In genomic region chr2:37723501-37724090, GRCm38 (mm10) we compare ENCODE assay signal across 12 mouse cellular contexts. TPM values are rescaled to one million over a fixed set of nuclear protein-coding genes. Genes with fewer than 3 reads are reported as not detected.
DNase-seq lines count a peak whose midpoint lies in the region; ATAC-seq and TF ChIP-seq lines count a peak whose summit lies in the region.
"Had no signal": no experiment of that assay in that cellular context is flagged by ENCODE, and none has a peak within 500 bp of the region (broad histone marks: within the 10 kb centered on the region; RNA-seq: fewer than 3 reads in every experiment).

No protein-coding gene starts in this region.

- no peak for TF ChIP-seq CTCF in left cerebral cortex, adult 2 months (IDR thresholded peaks at IDR 0.05)
- TF ChIP-seq CTCF in midbrain, postnatal 0 days (IDR thresholded peaks at IDR 0.05): no peak

- intact Hi-C loops in left cerebral cortex, adult 2 months (cut with DNase I): no loop called here
- intact Hi-C loops in left cerebral cortex, postnatal 36 days (cut with DNase I): no loop called here
- intact Hi-C loops in left cerebral cortex, postnatal 4 days (cut with DNase I): no loop called here

- H3K36me3 ChIP-seq in forebrain, embryonic 12.5 days (replicated peaks): no peaks in the 10 kb centered on the region
- H3K36me3 ChIP-seq in forebrain, embryonic 10.5 days (replicated peaks): no peaks in the 10 kb centered on the region
- H3K36me3 ChIP-seq in intestine, embryonic 15.5 days: no peaks in the 10 kb centered on the region
- no peaks in the 10 kb centered on the region for H3K36me3 ChIP-seq in midbrain, postnatal 0 days (ENCODE audit: insufficient read depth, low read length)

- H3K4me3 ChIP-seq in forebrain, embryonic 12.5 days (replicated peaks): no peak overlapping the region
- H3K4me3 ChIP-seq in forebrain, embryonic 10.5 days: no peak overlapping the region
- no peak overlapping the region for H3K4me3 ChIP-seq in left cerebral cortex, adult 2 months
- no peak overlapping the region for H3K4me3 ChIP-seq in intestine, embryonic 15.5 days (replicated peaks)
- no peak overlapping the region for H3K4me3 ChIP-seq in midbrain, postnatal 0 days (ENCODE audit: low read depth, low read length)

- H3K4me1 ChIP-seq in forebrain, embryonic 12.5 days: peaks cover 13% of the 10 kb centered on the region
- H3K4me1 ChIP-seq in forebrain, embryonic 10.5 days: peaks cover 13% of the 10 kb centered on the region
- H3K4me1 ChIP-seq in intestine, embryonic 15.5 days (replicated peaks): no peaks in the 10 kb centered on the region; the same call in 1 of the 2 replicates
- H3K4me1 ChIP-seq in midbrain, postnatal 0 days (ENCODE audit: insufficient read depth, low read length): no peaks in the 10 kb centered on the region

- no peaks in the 10 kb centered on the region for H3K9me3 ChIP-seq in forebrain, embryonic 12.5 days
- no peaks in the 10 kb centered on the region for H3K9me3 ChIP-seq in forebrain, embryonic 10.5 days
- no peaks in the 10 kb centered on the region for H3K9me3 ChIP-seq in intestine, embryonic 15.5 days
- no peaks in the 10 kb centered on the region for H3K9me3 ChIP-seq in midbrain, postnatal 0 days (ENCODE audit: low read length)

- DNase-seq in forebrain, embryonic 10.5 days (ENCODE audit: extremely low spot score, low spot score): no peak
- no peak for DNase-seq in left cerebral cortex, adult 2 months (ENCODE audit: extremely low spot score in 1 of 2, low spot score in 2 of 2)
- DNase-seq in left cerebral cortex, postnatal 36 days (ENCODE audit: low spot score in 2 of 2): no peak
- peak; percentile 9 for DNase-seq in midbrain, postnatal 0 days (ENCODE audit: low spot score)
- DNase-seq in left cerebral cortex, postnatal 4 days: no peak
- no peak for DNase-seq in spleen, postnatal 36 days (ENCODE audit: low spot score in 2 of 2)
- DNase-seq: heart, postnatal 36 days had no signal

- no peak for ATAC-seq in forebrain, embryonic 12.5 days (ENCODE audit: low FRiP score)
- ATAC-seq in intestine, embryonic 15.5 days: 0 out of 2 replicates have a peak, but pooled peaks have one; percentile 28
- ATAC-seq in midbrain, postnatal 0 days (ENCODE audit: low FRiP score): no peak; the same call in 1 of the 2 replicates
- ATAC-seq: activated CD4-positive, CD25-positive, alpha-beta regulatory T cell, adult 4 months had no signal

- H3K4me2 ChIP-seq in forebrain, embryonic 12.5 days: no peak overlapping the region
- no peak overlapping the region for H3K4me2 ChIP-seq in intestine, embryonic 15.5 days (replicated peaks)
- H3K4me2 ChIP-seq in midbrain, postnatal 0 days (ENCODE audit: low read depth, low read length, poor library complexity, severe bottlenecking): no peak overlapping the region

- H3K9ac ChIP-seq in forebrain, embryonic 12.5 days: no peak overlapping the region
- H3K9ac ChIP-seq in intestine, embryonic 15.5 days: no peak overlapping the region
- H3K9ac ChIP-seq in midbrain, postnatal 0 days (replicated peaks; ENCODE audit: low read length, poor library complexity, severe bottlenecking): no peak overlapping the region
- H3K9ac ChIP-seq: liver, embryonic 14.5 days had no signal

- H3K27me3 ChIP-seq in forebrain, embryonic 12.5 days: no peaks in the 10 kb centered on the region
- H3K27me3 ChIP-seq in forebrain, embryonic 10.5 days (ENCODE audit: poor library complexity, severe bottlenecking): no peaks in the 10 kb centered on the region
- H3K27me3 ChIP-seq in intestine, embryonic 15.5 days (replicated peaks): no peaks in the 10 kb centered on the region
- no peaks in the 10 kb centered on the region for H3K27me3 ChIP-seq in midbrain, postnatal 0 days (ENCODE audit: insufficient read depth, low read length)

- H3K27ac ChIP-seq in forebrain, embryonic 12.5 days: 0 out of 2 replicates have a peak overlapping the region, but pooled peaks have one; percentile 19
- no peak overlapping the region for H3K27ac ChIP-seq in forebrain, embryonic 10.5 days
- H3K27ac ChIP-seq in left cerebral cortex, adult 2 months: peak overlapping the region; percentile 59; the same call in 1 of the 2 replicates
- no peak overlapping the region for H3K27ac ChIP-seq in intestine, embryonic 15.5 days
- H3K27ac ChIP-seq in midbrain, postnatal 0 days (ENCODE audit: low read depth, low read length): no peak overlapping the region
- H3K27ac ChIP-seq: liver, embryonic 14.5 days; macrophage had no signal

- WGBS in forebrain, embryonic 12.5 days: 68% methylated on average over 11 of the region's 11 CpGs
- 78% methylated on average over 11 of the region's 11 CpGs for WGBS in forebrain, embryonic 10.5 days
- 84% methylated on average over 11 of the region's 11 CpGs for WGBS in intestine, embryonic 15.5 days
- WGBS in midbrain, postnatal 0 days: 36% methylated on average over 11 of the region's 11 CpGs

RNA-seq across cellular contexts. Expression of gene Strbp, which starts 19.9 kb away (rescaled TPM):
- polyA plus RNA-seq in forebrain, embryonic 12.5 days (2016; fragmentation: Nextera tagmentation; extraction: Ambion mirVana): 112 and 118 TPM in 2 replicates
- 65.7 and 68.8 TPM in 2 replicates for polyA plus RNA-seq in forebrain, embryonic 10.5 days (2016; fragmentation: Nextera tagmentation; extraction: Ambion mirVana)
- total RNA-seq in left cerebral cortex, adult 2 months (2021): 100 to 1,000 TPM; 292 to 322 TPM
- total RNA-seq in left cerebral cortex, postnatal 36 days (2021): 100 to 1,000 TPM; 282 to 292 TPM
- polyA plus RNA-seq in intestine, embryonic 15.5 days (2015; fragmentation: Nextera tagmentation; extraction: Ambion mirVana): 31.3 and 37.0 TPM in 2 replicates
- total RNA-seq in midbrain, postnatal 0 days (2014; rRNA removed): 118 and 121 TPM in 2 replicates
- 87.1 and 105 TPM in 2 replicates for polyA plus RNA-seq in midbrain, postnatal 0 days (2015; fragmentation: Nextera tagmentation; extraction: Ambion mirVana)
- 100 to 1,000 TPM; 228 to 247 TPM for total RNA-seq in left cerebral cortex, postnatal 4 days (2021)

RNA-seq across cellular contexts. Expression of gene Crb2, which starts 52.5 kb away (rescaled TPM):
- polyA plus RNA-seq in forebrain, embryonic 12.5 days (2016; fragmentation: Nextera tagmentation; extraction: Ambion mirVana): 24.8 and 24.9 TPM in 2 replicates
- polyA plus RNA-seq in forebrain, embryonic 10.5 days (2016; fragmentation: Nextera tagmentation; extraction: Ambion mirVana): 30.4 and 30.9 TPM in 2 replicates
- total RNA-seq in left cerebral cortex, adult 2 months (2021): 1 to 10 TPM; 2.9 to 4.4 TPM
- 1 to 10 TPM; 3.4 to 3.5 TPM for total RNA-seq in left cerebral cortex, postnatal 36 days (2021)
- 1.9 and 2.1 TPM in 2 replicates for polyA plus RNA-seq in intestine, embryonic 15.5 days (2015; fragmentation: Nextera tagmentation; extraction: Ambion mirVana)
- 3.7 and 4.8 TPM in 2 replicates for total RNA-seq in midbrain, postnatal 0 days (2014; rRNA removed)
- polyA plus RNA-seq in midbrain, postnatal 0 days (2015; fragmentation: Nextera tagmentation; extraction: Ambion mirVana): 1.6 and 1.7 TPM in 2 replicates
- 1 to 10 TPM; 3.9 to 4.6 TPM for total RNA-seq in left cerebral cortex, postnatal 4 days (2021)
- polyA plus RNA-seq: macrophage had no signal

Comparison
In these comparisons a context has a peak if more than half of its experiments do, and no peak if none do; other contexts are left out.
1. H3K27ac ChIP-seq: peak in forebrain, embryonic 12.5 days (single experiment) and left cerebral cortex, adult 2 months (single experiment); none in forebrain, embryonic 10.5 days (single experiment), intestine, embryonic 15.5 days (single experiment) and midbrain, postnatal 0 days (single experiment).